Mouse (Mus musculus) retina, adult 2 months (tissue): ENCODE results near the gene Fmnl2.

Experiments
- DNase-seq: peaks from one replicate; pipeline ENCODE4 v3.0.0-alpha.2; 2012; ENCODE audit warnings: low read depth, low spot score

The Fmnl2 gene

DNA sequence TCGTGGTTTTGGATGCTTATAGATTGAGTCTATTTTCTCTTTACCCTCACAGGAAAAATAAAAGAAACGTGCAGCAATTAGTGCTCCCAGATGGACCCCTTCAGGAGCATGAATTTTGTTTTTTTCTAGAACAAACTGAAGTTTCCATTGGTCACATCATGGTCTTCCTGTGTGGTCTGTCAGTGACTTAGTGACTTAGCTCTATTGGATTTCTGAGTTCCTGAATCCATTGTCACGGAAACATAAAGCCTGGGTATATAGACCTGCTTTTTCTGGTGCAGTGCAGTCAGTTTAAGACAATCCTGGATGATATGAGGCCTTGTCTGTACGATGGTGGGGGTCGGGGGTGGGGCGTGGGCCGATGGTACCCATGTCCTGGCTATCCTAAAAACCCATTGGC is 7.0 kb downstream of the Fmnl2 start:
- no peak for DNase-seq

DNA sequence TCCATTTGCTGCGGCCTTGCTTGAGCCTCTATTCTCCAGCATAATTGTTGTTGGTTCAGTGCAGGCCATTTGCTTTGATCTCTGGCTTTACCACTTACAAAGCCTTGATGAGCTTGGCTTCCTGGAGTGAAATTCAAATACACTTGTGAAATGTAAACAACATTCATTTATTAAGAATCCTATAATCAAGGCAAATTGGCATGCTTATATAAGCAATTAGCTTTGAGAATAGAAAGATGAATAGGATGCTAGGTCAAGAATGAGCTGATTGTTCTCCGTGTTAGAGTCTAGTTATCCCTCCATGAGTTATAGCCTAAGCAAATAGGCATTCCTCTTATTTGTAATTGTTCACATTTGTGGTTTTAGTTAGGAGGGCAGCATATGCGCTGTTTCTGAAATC is 8.5 kb downstream of the Fmnl2 start:
- DNase-seq: no peak

DNA sequence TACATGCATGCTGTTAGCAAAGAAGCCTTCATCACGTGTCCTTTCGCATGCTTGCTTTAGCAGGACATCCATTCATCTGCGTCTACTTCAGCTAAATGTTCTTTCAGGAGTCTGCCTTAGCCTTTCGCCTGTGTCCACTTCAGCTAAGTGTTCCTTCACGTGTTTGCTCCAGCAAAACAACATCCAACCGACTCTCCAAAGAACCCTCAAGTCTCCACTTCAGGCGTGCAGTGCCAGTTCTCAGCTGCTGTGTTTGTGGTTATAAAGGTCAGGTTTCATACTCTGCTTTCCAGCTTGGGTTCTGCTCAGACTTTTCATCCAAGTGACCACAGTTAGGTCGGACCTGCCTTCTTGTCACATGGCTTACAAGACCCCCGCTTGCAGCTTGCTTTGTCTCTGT is 10.1 kb downstream of the Fmnl2 start:
- DNase-seq: no peak

DNA sequence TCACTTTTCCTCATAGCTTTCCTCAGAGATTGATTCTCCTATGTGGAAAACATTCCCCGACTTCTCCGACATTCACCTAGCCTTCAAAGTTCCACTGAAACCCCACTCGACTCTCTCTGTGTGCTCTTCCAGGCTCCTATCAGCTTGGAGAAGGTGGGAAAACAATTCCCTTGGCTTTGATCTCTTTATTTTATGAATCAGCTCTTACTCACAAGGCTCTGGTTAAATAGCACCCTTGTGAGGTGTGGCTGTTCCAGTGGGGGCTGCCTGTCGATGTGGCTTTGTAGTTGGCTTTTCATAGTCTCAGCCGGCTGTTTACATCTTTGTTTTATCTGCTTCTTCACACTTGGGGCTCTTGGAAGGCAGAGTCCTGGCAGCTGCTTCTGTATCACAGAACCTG is 10.5 kb downstream of the Fmnl2 start:
- no peak for DNase-seq

DNA sequence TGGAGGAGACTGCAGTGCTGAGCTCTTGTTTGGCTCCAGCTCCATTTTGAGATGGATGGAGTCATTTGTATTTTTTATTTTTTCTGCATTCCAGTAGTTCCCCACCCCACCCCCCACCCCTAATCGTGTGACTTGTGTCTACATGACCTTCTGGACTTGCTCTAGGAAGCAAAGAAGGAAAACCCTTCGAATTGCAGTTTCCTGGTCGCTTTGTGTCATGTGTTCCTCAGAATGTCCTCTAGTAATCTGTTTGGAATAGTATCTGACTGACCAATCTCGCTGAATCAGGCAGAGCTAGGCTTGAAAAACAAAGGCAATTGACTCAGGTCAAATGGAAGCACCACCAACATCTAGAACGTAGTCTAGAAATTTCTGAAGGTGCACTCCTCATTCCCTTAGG is 15.0 kb downstream of the Fmnl2 start:
- no peak for DNase-seq

DNA sequence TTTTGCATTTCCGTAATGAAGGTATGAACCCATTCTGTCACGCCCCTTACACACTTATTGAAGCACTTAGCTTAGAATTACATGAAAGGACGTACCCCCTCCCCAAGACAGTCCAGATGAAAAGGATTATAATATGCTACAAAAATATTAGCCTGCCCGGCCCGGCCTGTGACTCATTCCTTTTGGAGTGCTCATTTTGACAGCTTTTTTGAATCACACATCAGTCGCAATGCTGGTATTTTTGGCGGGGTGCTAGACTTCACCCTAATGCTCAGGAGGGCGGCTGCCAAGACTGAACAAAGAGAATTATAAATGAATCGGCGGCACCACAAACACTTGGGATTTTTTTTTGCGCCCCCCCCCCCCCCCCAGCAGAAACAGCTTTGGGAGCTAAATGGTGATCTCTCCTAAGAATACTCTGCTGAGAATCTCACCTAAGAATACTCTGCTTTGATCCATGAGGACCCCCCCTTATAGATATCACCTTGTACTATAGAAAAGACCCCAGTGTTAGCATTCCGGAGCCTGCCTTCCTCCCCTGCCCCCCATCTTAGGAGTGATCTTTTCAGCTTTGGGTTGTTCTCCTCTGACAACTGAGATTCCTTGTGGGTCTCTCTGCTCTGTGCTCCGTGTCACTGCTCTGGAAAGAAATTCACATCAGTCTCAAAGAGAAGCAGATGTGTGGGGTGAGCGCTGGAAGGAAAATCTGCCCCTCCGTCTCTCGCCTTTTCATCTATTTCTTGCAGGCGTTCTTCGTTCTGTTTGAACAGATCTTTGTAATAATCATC is 15.8 kb downstream of the Fmnl2 start:
- DNase-seq: no peak

DNA sequence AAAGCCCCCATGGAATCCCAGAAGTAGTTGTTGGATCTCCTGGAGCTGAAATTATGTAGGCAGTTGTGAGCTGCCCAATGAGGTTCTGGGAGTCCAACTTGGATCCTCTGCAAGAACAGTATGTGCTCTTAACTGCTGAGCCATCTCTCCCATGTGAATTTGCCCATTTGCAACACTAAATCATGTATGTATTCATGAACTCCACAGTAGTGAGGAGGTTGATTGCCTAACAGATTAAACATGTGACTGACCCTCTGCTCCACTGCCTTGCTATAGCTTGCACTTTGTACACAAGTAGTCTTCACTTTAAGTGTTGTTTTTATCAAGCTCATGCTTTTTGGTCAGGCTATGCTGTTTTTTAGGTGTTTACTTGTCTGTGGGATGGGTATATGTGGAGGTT is 17.1 kb downstream of the Fmnl2 start:
- DNase-seq: no peak

DNA sequence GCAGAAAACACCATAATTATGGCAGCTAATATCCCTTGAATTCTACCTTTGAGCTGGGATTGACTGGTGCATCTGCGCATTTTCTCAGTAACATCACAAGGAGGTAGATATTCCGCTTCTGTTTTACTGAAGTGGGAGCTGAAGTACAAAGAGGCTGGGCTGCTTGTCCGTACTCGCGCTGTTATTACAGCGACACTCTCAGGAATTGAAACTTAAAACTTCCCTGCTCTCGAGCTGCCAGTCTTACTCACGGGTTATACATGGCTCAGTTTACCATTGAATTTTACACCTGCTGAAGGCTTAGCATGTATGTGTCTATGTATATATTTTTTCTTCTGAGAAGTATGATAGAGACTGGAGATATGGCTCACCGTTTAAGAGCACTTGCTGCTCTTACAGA is 18.1 kb downstream of the Fmnl2 start:
- DNase-seq: no peak

DNA sequence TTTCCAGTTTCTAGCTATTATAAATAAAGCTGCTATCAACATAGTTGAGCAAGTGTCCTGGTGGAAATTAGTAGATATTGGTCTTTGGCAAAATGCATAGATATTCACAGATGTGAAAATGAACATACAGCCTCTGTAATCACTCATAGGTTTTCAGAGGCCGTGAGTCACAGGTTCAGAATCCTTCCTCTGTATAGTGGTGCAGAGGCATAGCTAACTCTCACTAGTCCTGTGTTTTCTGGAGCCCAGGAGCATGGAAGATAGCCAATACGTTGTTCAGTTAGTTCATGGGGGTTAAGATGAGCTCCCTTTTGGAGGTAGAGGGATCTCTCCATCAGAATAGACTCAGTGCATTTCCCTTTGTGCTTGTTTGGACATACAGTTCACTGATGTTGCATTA is 25.7 kb downstream of the Fmnl2 start:
- DNase-seq: no peak

DNA sequence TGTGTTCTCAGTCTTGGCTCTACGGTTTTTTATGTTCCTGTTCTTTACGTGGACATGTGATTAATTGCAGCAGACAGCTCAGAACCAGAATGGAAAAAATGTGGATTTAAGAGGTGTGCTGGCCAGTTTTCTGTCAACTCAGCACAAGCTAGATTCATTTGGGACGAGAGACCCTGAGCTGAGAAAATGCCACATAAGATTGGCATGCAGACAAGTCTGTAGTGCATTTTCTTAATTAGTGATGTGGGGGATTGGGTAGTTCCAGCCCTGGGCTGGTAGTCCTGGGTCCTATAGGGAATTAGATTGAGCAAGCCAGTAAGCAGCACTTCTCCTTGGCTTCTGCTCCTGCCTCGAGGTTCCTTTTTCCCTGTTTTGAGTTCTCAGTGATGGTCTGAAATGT is 26.4 kb downstream of the Fmnl2 start:
- no peak for DNase-seq

DNA sequence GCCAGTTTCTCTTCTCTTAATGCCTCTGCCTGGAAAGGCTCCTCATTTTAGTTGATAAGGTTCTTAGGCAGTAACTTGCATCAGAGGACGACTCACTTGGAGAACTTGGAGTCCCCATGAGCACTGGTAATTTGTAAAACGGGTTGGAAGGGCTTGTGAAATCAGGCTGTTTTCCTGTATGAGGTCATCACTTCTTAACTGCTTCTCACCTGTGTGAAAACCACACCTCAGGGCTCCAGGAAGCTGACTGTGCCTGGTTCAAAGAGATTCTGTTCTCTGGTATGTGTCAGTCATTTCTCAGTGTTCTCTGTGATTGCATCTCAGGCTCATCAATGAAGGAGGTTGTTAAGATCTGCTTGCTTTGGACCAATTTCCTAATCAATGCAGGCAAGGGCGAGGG is 27.4 kb downstream of the Fmnl2 start:
- no peak for DNase-seq

DNA sequence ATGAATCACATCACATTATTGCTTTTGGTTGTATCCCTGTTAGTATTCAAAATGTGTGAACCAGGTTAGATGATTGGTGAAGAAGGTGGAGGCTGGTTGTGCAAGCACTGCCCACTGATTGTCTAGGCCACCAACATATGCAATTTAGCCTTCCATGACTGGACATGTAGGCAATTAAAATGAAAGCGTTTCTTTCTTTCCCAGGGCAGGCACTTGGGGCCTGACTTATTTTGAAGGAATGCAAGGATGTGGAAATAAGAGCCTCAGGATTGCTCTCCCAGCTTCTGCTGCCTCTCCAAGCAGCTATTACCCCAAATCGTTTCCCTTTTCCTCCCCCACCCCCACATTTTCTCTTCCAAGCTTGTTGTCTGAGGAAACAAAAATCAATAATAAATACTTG is 29.6 kb downstream of the Fmnl2 start:
- no peak for DNase-seq

DNA sequence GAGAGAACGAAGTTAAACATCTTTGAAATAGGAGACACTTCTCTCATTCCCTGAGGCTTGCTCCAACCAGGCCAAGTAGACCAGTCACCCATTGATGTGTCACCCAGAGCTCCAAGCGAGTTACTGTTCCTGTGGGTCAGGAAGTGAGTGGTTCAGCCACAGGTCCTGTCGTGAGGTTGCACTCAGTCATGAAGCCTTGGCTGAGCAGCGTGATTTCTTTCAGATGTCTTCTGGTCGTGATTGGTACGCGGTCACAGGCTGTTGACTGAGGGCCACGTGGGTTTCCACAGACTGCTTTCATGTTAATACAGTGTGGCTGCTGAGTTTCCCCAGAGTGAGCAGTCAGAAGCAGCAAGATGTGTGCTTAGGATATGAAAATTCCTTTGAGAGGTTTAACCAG is 33.5 kb downstream of the Fmnl2 start:
- no peak for DNase-seq

DNA sequence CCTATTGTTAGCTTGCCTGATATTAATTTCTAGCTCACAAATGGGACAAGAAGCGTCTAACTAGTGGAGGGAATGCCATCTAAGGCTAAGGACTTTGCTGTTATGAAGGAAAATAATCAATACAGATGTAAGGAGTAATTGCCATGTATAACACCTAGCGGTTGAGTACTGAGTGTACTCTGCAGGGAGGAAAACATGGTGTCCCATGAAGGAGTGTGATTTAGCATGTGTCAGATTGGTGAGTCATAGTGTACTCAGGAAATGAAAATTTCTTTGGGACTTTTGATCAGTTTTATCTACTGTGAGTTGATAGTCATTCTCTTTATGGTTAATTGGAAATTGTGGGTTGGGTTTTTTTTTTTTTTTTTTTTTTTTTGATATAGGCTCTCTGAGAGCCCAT is 34.1 kb downstream of the Fmnl2 start:
- no peak for DNase-seq

DNA sequence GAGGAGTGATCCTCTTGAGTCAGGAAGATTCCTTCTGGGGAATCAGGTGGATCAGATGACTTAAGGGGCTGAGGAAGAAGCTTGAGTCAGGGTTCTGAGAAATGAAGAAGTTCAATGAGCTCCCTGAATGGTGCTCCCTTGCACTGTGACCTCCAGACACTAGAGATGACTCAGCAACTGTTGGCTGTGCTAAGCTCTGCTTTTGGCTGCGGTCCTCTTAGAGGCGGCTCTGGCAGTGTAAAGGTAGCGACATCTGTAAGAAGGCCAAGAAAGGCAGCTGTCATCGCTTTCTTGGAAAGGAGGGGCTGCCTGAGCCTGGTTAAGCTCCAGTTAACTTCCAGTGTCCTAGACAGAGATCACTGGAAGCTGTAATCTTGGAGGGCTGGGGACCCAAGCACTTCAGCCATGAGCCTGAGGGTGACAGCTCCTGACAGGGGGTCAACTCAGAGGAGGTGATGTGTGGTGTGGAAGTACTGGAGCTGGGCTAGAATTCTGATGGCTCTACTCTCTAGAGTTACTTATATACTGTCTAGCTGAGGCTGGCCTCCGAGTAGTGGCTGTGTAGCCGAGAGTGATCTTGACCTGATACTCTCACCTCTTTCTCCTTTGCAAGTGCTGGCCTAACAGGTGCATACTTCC is 37.4 kb downstream of the Fmnl2 start:
- DNase-seq: no peak

DNA sequence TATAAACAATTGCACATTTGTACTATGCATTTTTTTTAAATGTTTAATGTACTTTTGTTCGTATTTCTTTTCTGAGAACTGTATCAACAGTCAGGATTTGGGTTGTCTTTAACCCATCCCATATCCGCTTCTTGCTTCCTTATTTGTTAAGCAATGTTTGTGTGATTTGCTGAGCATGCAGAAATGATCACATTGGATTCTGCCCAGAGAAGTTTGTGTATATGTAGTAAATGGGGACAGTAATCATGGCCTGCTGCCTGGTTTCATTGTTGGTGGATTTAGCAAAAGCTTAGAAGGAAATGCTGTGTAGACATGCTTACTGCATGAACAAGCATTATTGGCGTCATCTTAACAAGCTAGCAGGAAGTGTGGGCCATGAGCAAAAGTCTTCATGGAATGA is 39.3 kb downstream of the Fmnl2 start:
- no peak for DNase-seq

DNA sequence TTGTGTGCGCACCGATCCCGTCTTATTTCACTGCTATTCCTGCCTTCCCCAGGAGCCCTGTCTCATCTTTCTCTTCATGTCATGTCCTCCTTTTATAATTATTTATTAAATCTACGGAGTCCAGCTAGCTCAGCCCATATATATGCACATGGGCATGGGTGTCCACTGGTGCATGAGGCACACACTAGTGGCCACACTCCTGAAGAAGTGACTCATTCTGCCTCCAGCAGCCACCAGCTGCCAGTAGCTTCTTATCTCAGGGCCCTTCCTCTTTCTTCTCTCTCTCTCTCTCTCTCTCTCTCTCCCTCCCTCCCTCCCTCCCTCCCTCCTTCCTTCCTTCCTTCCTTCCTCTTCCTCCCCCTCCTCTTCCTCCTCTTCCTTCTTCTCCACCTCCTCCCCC is 43.1 kb downstream of the Fmnl2 start:
- no peak for DNase-seq

DNA sequence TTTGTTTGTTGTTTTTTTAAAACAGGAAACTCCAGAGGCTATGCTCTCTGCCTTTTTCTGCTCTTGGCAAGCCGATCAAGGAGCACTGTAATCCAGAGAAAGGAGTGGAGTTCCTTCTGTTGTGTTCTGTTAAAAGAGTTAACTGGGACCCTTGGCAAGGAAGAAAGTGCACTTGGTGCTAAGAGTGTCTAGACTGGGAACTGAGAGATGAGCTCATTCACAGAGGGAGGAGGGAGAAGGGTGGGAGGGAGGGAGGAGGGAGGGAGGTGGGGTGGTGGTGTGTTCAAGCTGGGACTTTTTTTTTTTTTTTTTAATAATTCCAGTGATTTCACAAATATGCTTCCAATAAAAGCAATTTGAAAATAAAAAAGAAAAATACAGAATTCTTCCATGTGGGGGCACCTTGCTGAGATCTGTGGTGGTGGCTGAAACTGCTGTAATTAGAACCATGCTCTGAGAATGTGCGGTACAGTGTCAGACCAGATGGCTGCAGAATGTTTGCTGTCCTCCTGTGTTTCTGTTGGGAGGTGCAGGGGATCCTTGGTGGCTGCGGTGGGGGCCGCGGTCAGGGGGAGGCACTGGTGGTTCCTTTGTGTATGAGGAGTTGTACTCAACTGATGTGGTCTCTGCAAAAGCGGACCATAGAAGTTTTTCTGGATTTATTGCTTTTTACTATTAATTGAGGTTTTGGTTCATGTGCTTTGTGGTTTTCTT is 43.8 kb downstream of the Fmnl2 start:
- DNase-seq: no peak

DNA sequence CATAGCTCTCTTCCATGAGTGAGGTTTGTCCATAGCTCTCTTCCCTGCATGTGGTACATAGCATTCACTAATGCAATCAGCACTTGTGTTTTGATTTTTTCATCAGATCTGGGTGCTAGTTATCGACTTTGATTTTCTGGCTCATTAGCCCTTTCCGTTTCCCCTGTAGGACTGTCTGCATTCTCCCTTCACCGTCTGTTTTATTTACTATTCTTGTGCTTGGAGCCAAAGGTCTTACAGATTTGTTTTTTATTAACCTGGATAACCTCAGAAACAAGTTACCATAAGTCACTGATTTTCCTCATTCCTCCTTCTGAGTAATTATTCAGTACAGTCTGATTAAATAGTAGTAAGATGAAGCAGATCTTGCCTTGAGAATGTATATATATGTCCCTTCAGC is 44.8 kb downstream of the Fmnl2 start:
- no peak for DNase-seq

DNA sequence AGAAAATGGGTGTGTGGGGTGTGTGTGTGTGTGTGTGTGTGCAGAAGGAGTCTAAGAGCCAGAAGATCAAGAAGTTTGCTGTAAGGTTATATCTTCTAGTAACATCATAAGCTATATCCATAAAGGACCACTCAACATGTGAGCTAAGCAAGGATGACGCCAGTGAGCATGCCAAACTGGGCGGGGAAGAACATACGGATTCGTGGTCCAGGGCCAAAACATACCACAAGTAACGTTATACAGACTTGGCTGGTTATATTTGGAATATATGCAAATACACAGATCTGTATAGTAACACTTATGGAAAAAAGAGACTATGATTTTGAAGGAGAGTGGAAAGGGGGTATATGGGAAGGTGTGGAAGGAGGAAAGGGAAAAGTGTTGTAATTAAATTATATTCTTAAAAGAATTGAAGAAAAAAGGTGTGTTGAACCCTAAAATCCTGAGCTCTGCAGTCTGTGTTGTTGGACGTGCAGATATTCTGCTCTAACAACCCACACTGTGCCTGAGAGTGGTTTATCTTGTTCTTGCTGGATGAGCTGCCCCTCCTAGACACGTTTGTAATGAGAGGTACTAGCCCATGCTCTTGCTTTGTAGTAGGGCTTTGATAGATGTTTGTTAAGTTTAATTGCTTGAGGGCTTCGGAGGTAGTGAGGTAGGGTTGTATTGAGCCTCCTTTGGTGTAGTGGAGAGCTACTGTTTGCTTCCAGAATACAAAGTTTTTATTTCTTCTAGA is 45.7 kb downstream of the Fmnl2 start:
- no peak for DNase-seq

DNA sequence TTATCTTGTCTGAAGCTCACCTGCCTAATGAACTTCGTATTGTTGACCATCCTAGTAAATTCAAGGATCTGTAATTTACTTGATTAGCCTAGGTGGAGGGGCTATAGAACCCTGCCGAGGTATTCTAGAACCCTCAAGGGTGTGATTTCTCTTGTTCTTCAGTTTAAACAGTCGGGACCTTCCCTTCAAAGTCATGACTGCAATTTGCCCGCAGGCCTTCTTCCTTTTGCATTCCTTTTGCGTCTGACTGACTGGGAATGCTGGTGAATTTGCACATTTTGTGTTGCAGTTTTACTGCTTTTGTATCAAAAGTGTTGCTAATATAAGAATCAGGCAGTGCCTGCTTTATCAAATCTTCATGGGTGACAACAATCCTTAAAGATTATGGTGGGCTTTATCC is 46.9 kb downstream of the Fmnl2 start:
- no peak for DNase-seq

DNA sequence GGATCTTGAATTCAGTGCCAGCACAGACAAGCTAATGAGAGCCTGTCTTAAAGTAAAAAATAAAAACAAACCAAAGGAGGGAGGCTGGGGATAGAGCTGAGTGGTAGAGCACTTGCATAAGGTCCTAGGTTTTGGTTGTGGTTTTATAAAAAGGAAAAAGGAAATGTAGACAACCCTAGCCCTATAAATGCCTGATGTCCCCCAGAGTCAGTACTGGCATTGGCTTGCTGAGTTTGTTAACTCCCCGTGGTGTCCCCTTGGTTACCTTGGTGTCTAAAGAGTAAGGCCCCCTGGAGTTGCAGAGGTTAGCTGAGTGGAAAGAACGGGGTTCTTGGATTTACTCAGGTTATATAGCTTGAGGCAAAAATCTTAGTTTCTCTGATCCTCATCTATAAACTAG is 55.7 kb downstream of the Fmnl2 start:
- no peak for DNase-seq
